Mouse (Mus musculus) MN1 (cell line): ENCODE measurements around the gene Zfp78.

Experiments used
- DNase-seq: peaks from one replicate; pipeline ENCODE4 v3.0.0-alpha.2; 2016; ENCODE audit warnings: low spot score

Gene Zfp78

GRCm38 (mm10) chr7:6388971-6389370 lies 25.9 kb downstream of the Zfp78 start:
- DNase-seq = no peak

GRCm38 (mm10) chr7:6389449-6389848 lies 26.4 kb downstream of the Zfp78 start:
- no peak for DNase-seq

- DNase-seq = peak; percentile 70
Observed at GRCm38 (mm10) chr7:6397996-6398975, 35.2 kb downstream of the Zfp78 start, which contains the start of gene Smim17. TSS of gene Smim17 (plus strand) at chr7:6398715.

- no peak for DNase-seq
Observed at GRCm38 (mm10) chr7:6410043-6410442, 47.0 kb downstream of the Zfp78 start, which contains the start of gene Gm20715. TSS of gene Gm20715 (plus strand) at chr7:6410277.

GRCm38 (mm10) chr7:6414626-6415441 lies 51.8 kb downstream of the Zfp78 start:
- DNase-seq = no peak

GRCm38 (mm10) chr7:6415442-6415787 lies 52.3 kb downstream of the Zfp78 start:
- DNase-seq = no peak

- DNase-seq = no peak
Observed at GRCm38 (mm10) chr7:6419894-6420293, 56.8 kb downstream of the Zfp78 start.

GRCm38 (mm10) chr7:6429381-6429780 lies 66.3 kb downstream of the Zfp78 start:
- DNase-seq = no peak

GRCm38 (mm10) chr7:6430342-6430741 lies 67.3 kb downstream of the Zfp78 start:
- DNase-seq = no peak
